Mouse (Mus musculus) heart, adult 11 months (tissue): ENCODE results near the gene Clec2l.

ENCODE experiments used
- DNase-seq: peaks from one replicate; pipeline ENCODE4 v3.0.0; 2022

The Clec2l gene

GRCm38 (mm10) chr6:38671270-38671669, 8.4 kb downstream of the Clec2l start:
- no peak for DNase-seq

GRCm38 (mm10) chr6:38672011-38672410, 9.1 kb downstream of the Clec2l start:
- DNase-seq = no peak

DNA sequence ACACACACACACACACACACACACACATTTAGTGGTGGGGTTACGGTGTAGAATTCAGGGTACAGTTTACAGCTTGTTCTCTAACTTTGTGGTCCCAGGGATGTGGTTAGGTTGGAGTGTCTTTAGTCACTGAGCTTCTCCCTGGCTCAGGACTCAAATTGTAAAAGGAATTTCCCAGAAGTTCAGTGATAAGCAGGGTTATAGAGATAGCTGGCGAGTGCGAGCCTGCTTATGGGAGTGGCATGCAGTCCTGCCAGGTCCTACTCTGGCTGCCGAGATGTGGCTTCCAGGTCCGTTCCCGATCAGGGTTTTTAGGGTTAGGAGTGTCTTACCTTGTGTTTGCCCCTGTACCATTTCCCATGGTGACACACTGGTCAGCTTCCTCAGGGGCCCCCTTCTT, 13.3 kb downstream of the Clec2l start:
- DNase-seq = no peak

DNA sequence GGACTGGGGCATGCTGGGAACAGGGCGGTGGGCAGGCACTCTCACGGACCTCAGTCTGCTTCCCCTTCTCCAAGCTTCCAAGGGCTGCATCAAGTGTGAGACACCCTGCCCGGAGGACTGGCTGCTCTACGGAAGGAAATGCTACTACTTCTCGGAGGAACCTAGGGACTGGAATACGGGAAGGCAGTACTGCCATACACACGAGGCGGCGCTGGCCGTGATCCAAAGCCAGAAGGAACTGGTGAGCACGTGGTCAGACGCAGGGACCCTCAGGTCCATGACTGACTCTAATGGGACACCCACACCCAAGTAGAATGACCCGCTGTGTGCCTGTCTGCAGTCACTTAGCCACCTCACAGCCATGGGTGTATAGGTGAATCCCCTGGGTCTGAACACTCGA, 13.9 kb downstream of the Clec2l start:
- no peak for DNase-seq

GRCm38 (mm10) chr6:38677629-38678028, 14.8 kb downstream of the Clec2l start:
- no peak for DNase-seq

GRCm38 (mm10) chr6:38682532-38682931, 19.7 kb downstream of the Clec2l start:
- no peak for DNase-seq

DNA sequence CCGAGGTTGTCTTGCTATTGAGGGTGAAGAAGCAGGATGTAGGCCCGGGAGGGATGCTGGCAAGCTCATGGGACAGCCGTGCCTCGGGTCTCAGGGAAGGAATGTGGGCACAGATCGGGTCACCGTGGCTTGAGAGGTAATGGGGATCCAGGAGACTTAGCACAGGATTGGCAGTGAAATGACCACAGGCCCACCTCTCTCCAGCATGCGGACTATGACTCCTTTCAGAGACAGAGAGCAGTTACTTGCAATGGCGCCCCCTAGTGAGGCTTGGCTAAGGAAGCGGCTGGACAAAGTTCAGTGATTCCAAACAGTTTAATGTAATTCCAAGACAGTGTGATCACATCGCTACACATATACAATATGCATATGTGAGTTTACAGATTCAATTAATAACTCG, 24.3 kb downstream of the Clec2l start:
- DNase-seq = peak; percentile 85

GRCm38 (mm10) chr6:38688841-38689240, 26.0 kb downstream of the Clec2l start:
- no peak for DNase-seq

DNA sequence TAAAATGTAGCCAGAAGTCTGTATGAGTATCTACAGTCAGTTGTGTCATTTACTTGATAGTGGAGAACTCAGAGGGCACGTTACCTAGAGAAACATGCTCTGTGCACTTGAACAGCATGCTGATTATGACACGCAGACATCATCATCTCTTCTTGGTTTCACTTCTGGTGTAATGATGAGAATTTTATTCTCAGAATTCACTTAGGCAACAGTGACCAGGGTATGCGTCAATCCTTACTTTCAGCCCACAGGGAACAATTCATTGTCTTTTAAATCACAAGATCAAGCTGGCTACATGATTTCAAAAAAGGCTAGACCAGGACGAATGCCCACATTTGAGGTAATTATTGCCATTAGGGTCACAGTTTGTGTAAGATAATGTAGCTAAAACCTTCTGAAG, 27.7 kb downstream of the Clec2l start:
- no peak for DNase-seq

- DNase-seq = no peak
These were observed 28.2 kb downstream of the Clec2l start for GRCm38 (mm10) chr6:38691052-38691451.

DNA sequence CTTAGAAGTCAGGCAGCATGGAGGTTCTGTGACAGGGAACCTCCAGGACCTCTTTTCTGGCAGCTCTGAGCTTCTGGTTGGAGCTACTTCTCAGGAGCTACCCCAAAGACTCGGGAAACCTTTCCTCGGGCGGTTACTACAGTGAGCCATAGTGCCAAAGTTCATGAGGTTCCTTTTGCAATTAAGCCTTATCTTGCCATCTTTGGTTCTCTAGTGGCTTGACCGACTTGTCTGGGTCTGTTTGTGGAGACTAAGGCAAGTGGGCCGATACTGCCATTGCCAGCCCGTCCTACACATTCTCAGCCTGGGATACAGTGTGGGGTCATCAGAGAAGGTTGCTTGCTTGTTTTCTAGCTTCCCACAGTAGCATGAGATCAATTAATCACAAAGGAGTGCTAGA, 29.7 kb downstream of the Clec2l start:
- DNase-seq = peak; percentile 80

GRCm38 (mm10) chr6:38695380-38696054, 32.6 kb downstream of the Clec2l start:
- peak; percentile 94 for DNase-seq

- DNase-seq = no peak
These were observed 33.7 kb downstream of the Clec2l start for GRCm38 (mm10) chr6:38696570-38696969.

DNA sequence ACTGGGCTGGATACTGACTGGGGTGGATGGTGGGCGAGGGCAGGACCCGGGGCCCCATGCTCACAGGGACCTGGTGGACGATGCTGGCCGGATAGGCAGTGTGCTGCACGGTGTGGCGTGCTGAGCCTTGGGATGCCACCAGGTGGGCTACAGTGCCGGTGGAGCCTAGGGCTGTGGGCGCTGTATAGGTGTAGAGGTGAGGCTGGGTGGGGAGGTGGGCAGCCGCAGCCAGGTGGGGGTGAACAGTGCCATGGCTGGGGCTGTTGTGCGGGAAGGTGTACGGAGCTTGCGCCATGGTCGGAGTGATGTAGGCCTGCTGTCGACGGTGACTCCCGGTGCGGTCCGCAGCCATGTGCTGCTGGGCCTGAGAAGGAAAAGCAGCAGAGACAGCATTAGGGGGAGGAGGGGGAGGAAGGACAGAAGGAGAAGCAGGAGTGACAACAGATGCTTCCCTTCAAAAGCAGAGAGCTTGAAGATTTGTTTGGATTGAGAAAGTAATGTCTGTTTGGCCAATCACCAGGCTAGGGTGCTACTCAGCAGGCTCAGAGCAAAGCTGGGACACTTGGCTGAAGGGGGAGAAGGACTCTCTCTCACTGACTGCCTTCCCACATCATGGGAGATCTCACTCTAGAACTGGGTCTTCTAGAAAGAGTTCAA, 35.5 kb downstream of the Clec2l start:
- DNase-seq = peak; percentile 90

DNA sequence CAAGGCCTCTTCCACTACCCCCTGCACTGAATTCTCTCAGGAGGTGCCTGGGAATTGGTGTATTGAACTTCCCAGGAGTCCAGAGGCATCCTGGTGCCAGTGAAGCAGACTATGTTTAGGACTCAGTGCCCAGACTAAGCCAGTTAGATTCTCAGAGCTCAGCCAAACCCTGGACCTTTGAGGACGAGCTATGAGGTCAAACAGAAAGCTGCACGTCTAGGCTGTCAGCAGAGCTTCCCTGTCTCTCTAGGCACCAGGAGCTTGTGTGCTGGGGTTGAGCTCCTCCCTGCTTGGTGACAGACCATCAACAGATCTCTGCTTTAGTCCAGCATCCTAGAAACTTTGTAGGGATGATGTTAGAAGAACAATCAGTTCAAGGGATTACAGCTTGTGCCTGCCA, 38.6 kb downstream of the Clec2l start:
- DNase-seq = peak; percentile 89

- DNase-seq = peak; percentile 89
These were observed 40.0 kb downstream of the Clec2l start for GRCm38 (mm10) chr6:38702810-38703399.

DNA sequence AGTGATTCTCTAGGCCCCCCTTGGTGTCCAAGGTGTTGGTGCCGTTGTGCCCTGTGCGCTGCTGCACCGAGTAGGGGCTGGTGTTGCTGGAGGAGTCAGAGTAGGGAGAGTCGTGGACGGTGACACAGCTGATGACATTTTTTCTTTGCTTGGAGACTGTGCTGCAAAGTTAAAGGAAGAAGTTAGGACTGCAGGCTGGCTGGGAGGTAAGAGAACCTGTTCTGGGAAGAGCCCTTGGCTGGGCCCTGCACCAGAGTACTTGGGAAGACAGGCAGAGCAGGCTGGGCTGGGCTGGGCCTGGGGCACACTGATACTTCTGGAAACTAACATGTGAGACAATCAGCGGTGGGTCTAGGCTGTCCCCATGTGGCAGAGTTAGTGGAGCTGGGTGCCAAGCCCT, 40.7 kb downstream of the Clec2l start:
- DNase-seq = peak; percentile 90

- peak; percentile 95 for DNase-seq
These were observed 41.6 kb downstream of the Clec2l start for GRCm38 (mm10) chr6:38704264-38704984.

DNA sequence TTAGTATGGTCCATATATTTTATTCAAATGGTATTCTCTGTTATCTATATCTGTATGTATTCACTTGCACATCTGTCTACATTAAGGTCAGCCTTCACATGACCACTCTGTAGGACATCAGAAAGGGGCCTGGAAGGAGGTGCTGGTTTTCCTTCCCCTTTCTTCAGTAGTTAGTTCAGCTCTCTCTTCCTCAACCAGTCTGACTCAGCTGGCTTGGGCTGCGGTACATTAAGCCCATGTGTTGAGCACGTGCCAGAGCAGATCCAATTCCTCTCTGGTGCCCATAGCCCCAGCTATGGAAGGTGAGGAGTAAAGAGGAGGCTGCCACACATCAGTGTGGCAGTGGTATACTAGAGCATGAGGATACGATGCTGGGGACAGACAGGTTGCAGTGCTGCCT, 47.6 kb downstream of the Clec2l start:
- DNase-seq = peak; percentile 97

- peak; percentile 92 for DNase-seq
These were observed 51.4 kb downstream of the Clec2l start for GRCm38 (mm10) chr6:38713957-38714898.

- DNase-seq = peak; percentile 91
These were observed 53.0 kb downstream of the Clec2l start for GRCm38 (mm10) chr6:38715881-38716280.

DNA sequence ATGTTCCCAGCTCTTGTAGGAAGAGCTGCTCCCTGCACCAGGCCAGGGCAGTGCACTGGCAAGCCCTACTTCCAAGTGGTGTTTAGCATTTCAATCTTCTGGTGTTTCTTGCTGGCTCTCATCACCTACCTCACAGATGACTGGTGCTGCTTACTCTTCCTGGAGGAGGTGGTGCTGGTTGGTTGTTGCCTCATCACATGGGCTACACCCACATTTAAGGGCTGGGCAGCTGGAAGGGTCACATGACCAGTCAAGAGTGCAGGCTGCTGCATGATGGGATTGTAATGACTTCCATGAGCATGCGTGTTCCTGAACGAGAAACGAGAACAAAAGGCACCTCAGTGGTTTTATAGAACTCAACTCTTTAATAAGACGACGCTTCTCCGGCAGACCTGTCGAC, 55.8 kb downstream of the Clec2l start:
- peak; percentile 70 for DNase-seq

GRCm38 (mm10) chr6:38719229-38719628, 56.4 kb downstream of the Clec2l start:
- DNase-seq = no peak
